Mouse (Mus musculus) liver, embryonic 15.5 days (tissue): ENCODE results near the gene Gm35315. TPM values are rescaled to one million over a fixed set of nuclear protein-coding genes. Genes with fewer than 3 reads are reported as not detected.
"Not testable (repeated sequence)": the region's sequence is repeated elsewhere in the genome, so short reads cannot be mapped to it uniquely, and the experiment has no call there.

Source experiments
- ATAC-seq: fragments of 200-750 bp; cut with Nextera tagmentation; 2 replicates; pipeline ENCODE4 v1.8.0; 2017; ENCODE audit warnings: moderate number of reproducible peaks, mild to moderate bottlenecking, moderate library complexity; ENCODE audit not compliant: insufficient read depth
- H3K27ac ChIP-seq: fragments of 300-500 bp; sonication (generic); replicated peaks from 2 replicates; pipeline ENCODE4 v1.5.1; 2015; ENCODE audit warnings: mild to moderate bottlenecking, inconsistent platforms
- H3K27me3 ChIP-seq: fragments of 300-500 bp; sonication (generic); 2 replicates; pipeline ENCODE4 v1.6.1; 2015; ENCODE audit warnings: mild to moderate bottlenecking, inconsistent platforms
- H3K36me3 ChIP-seq: fragments of 300-500 bp; sonication (generic); replicated peaks from 2 replicates; pipeline ENCODE4 v1.6.1; 2015; ENCODE audit warnings: moderate library complexity, mild to moderate bottlenecking, inconsistent platforms
- H3K4me1 ChIP-seq: fragments of 300-500 bp; sonication (generic); replicated peaks from 2 replicates; pipeline ENCODE4 v1.6.1; 2015; ENCODE audit warnings: inconsistent platforms
- H3K4me2 ChIP-seq: fragments of 300-500 bp; sonication (generic); 2 replicates; pipeline ENCODE4 v1.6.1; 2015; ENCODE audit warnings: moderate library complexity, mild to moderate bottlenecking, inconsistent platforms
- H3K4me3 ChIP-seq: fragments of 300-500 bp; sonication (generic); replicated peaks from 2 replicates; pipeline ENCODE4 v1.5.1; 2015; ENCODE audit warnings: mild to moderate bottlenecking, inconsistent platforms
- H3K9ac ChIP-seq: fragments of 300-500 bp; sonication (generic); 2 replicates; pipeline ENCODE4 v1.6.1; 2015; ENCODE audit warnings: moderate library complexity, mild to moderate bottlenecking, inconsistent platforms
- H3K9me3 ChIP-seq: fragments of 300-500 bp; sonication (generic); replicated peaks from 2 replicates; pipeline ENCODE4 v1.6.1; 2016; ENCODE audit warnings: inconsistent platforms
- WGBS: fragments of 180-500 bp; shearing (Covaris S2); methylation state at CpG from one replicate; pipeline ENCODE4 v1.1.7; 2015; ENCODE audit warnings: mixed read lengths; ENCODE audit not compliant: insufficient replicate concordance; 5-methylcytosine and 5-hydroxymethylcytosine counted together
- polyA plus RNA-seq: library from polyadenylated mRNA; unstranded; fragments of >200 nt; fragmentation: Nextera tagmentation; extraction: Ambion mirVana; gene quantifications from 2 replicates; pipeline ENCODE4 v1.2.1, GENCODE M21; 2015

Gene Gm35315
- polyA plus RNA-seq = 0.71 and 0.82 TPM in 2 replicates

DNA sequence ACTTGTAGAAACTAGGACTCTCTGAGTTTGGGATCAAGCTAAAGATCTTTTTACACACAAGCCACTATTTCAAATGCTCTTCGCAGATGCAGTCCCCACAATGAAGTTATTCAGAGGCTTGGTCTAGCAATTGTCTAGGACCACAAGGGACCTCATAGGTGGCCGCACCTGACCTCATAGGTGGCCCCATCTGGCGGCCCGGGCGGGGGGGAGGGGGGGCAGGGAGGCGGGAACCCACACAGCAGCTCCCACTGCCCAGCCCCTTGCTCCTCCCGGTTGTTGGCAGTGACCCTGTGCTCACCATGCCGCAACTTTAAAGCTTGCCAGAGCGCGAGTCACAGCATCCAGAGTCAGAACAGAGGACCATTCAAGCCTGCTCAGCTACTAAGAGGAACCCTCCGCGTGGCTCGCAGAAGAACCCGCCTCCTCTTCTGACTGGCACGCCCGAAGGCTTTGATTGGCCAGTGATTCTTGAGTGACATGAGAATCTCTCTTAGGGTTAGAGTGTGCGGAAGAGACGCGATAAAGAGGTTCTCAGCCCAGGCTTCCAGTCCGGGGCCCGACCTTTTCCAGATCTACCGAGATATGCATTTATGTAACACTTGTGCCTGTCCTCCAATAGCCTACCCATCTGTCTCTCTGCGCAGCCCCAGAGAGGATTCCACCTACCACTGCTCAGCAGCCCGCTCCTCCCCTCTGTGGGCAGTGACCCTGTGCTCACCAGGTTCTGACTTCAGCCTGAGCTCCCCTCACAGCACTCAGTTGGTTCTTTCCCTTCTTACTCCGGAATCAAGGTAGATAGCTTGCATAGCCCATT, at the start of gene Gm35315:
Gene Gm35315, minus strand, starts transcription at position 391 of the 817 bp plus-strand sequence.
- 2% methylated on average over 25 of the region's 25 CpGs for WGBS
- peak; percentile 97 for ATAC-seq
- H3K36me3 ChIP-seq = no peaks in the 10 kb centered on the region
- peaks cover 16% of the 10 kb centered on the region for H3K4me1 ChIP-seq
- H3K9me3 ChIP-seq = no peaks in the 10 kb centered on the region
- peak within 1 kb of the TSS; percentile 77 for H3K4me2 ChIP-seq
- H3K27ac ChIP-seq = peak within 1 kb of the TSS; percentile 73
- H3K4me3 ChIP-seq = peak within 1 kb of the TSS; percentile 54
- peak within 1 kb of the TSS; percentile 49 for H3K9ac ChIP-seq
- no peaks in the 10 kb centered on the region for H3K27me3 ChIP-seq

DNA sequence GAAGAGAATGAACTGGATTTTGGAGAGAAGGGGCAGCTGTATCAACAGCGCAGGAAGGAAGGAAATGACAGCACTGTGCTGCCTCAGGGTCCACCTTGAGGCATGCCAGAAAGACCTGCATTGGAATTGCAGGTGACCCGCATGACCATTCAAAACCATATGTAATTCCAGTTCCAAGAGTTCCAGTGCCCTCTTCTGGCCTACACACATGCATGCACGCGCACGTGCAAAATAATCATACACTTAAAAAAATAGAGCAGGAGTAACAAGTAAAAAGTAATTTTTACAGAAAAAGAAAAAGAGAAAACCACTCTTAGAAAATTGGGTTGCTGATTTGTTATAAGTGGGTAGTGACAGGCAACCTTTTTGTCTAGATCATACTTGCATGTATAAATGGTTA, 48.8 kb upstream of the Gm35315 start:
- 73% methylated on average over 5 of the region's 5 CpGs for WGBS
- no peak for ATAC-seq

DNA sequence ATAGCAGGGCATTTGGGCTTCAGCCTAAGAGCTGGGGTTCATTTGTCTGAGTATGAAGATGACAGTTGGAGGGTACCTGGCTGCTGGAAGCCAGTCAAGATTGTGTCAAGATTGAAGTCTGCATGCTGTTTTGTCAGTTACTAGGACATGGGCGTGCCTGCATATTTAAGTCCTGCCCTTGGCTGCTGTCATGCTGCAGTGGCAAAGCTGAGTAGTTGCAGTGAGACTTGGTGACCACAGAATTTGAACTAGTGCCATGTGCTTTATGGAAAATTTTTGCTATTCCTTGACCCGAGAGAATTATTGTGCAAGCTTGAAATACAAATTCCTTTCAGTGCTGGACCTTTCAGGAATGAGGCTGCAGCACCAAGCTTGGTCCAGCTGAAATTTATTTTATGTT, 48.1 kb upstream of the Gm35315 start:
- ATAC-seq = no peak
- H3K36me3 ChIP-seq = peaks cover 67% of the 10 kb centered on the region
- WGBS = 73% methylated on average over 2 of the region's 2 CpGs

More for the DNA sequence above, 48.8 kb upstream of the Gm35315 start:
- Histone ChIP-seq H3K4me3 (no peak overlapping the region), H3K4me2 (no peak overlapping the region), H3K27ac (no peak overlapping the region), H3K9ac (no peak overlapping the region), H3K36me3 (peaks cover 74% of the 10 kb centered on the region), H3K4me1 (peaks cover 11% of the 10 kb centered on the region; the same call in 1 of the 2 replicates), H3K9me3 (no peaks in the 10 kb centered on the region), H3K27me3 (no peaks in the 10 kb centered on the region)

DNA sequence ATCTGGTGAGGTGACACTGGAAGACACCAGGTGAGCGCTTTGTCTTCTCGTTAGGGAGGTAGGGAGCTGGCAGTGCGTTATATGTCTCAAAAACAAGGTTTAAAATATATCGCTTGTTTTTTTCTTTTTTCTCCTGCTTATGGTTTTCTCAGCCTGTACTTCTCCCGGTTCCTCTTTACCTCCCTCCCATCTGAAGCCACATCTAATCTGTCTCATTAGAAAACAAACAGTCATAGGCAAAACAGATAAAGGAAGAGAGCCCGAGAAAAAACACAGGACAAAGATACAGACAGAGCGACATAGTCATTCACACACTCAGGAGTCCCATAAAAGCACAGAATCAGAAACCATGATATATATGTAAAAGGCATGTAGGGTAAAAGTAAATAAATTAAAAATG, 46.2 kb upstream of the Gm35315 start:
- no peak overlapping the region for H3K27ac ChIP-seq
- no peak overlapping the region for H3K4me3 ChIP-seq
- no peaks in the 10 kb centered on the region for H3K9me3 ChIP-seq
- H3K27me3 ChIP-seq = no peaks in the 10 kb centered on the region
- no peak overlapping the region for H3K4me2 ChIP-seq
- no peak for ATAC-seq
- 70% methylated on average over 7 of the region's 7 CpGs for WGBS
- peaks cover 24% of the 10 kb centered on the region; the same call in 1 of the 2 replicates for H3K4me1 ChIP-seq
- H3K9ac ChIP-seq = no peak overlapping the region
- H3K36me3 ChIP-seq = peaks cover 50% of the 10 kb centered on the region

More for the DNA sequence above, 48.1 kb upstream of the Gm35315 start:
- Histone ChIP-seq H3K4me1 (peaks cover 13% of the 10 kb centered on the region; the same call in 1 of the 2 replicates), H3K9ac (no peak overlapping the region), H3K9me3 (no peaks in the 10 kb centered on the region), H3K4me2 (no peak overlapping the region), H3K4me3 (no peak overlapping the region), H3K27me3 (no peaks in the 10 kb centered on the region), H3K27ac (no peak overlapping the region)

DNA sequence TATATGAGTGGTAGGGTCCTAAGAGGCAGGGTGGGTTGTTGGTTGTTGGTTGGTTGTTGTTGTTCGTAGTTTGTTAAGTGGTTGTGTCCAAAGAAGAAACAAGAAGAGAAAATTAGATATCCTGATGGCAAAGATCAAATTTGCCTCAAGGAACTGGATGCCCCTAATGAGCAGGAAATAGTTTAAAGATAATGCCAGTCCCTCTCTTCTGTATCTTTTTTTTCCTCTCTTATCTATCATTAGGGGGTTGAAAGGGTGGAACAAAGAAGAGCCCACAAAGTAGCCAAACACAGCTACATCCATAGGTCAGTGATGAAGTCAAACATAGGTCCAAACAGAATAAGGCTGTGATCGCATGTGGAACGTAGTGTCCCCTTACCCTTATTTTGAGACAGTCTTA, 45.1 kb upstream of the Gm35315 start:
- Histone ChIP-seq H3K9me3 (no peaks in the 10 kb centered on the region), H3K27me3 (no peaks in the 10 kb centered on the region), H3K36me3 (peaks cover 40% of the 10 kb centered on the region), H3K9ac (no peak overlapping the region), H3K4me2 (no peak overlapping the region), H3K4me1 (peaks cover 30% of the 10 kb centered on the region; the same call in 1 of the 2 replicates), H3K27ac (no peak overlapping the region), H3K4me3 (no peak overlapping the region)
- WGBS = 85% methylated on average over 3 of the region's 3 CpGs
- no peak for ATAC-seq

DNA sequence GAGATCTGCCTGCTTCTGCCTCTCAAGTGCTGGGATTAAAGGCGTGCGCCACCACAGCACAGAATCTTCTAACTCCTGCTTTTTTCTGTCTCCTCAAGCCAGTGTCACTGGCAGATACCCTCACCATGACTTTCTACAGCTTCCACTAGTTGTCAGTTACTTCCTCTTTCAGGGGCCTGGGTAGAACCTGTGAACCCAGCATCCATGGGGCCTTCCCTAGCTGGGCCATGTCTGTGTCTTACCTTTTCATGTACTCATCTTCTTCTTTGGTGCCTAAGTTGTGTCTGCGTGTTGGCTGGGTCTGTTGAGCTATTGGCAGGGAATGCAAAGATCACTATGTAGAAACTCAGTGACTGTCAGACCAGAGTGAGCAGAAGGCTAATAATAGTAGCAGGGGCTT, 43.6 kb upstream of the Gm35315 start:
- Histone ChIP-seq H3K4me2 (no peak overlapping the region), H3K27me3 (no peaks in the 10 kb centered on the region), H3K27ac (no peak overlapping the region), H3K4me1 (peaks cover 30% of the 10 kb centered on the region; the same call in 1 of the 2 replicates), H3K9ac (no peak overlapping the region), H3K9me3 (no peaks in the 10 kb centered on the region), H3K4me3 (no peak overlapping the region), H3K36me3 (peaks cover 30% of the 10 kb centered on the region)
- no peak for ATAC-seq
- WGBS = 88% methylated on average over 3 of the region's 3 CpGs

DNA sequence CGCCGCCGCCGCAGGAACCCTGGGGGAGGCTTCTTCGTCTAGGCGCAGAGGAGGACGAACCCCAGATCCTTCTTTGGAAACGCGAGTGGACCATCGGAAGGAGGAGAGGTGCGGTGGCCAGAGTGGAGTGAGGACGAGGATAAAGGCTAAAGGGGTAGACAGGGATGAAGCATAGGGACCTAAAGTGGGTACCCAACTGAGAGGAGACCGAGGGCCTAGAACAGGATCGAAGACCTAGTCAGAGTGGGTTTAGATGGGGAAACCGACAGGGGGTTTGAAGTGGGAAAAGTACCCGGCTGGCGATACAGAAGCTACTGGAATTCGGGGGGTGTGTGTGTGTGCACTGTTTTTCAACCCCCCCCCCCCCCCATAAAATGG, 41.9 kb upstream of the Gm35315 start:
- no peak for ATAC-seq
- Histone ChIP-seq H3K27me3 (no peaks in the 10 kb centered on the region), H3K4me1 (peaks cover 30% of the 10 kb centered on the region; the same call in 1 of the 2 replicates), H3K4me2 (peak overlapping the region; percentile 80), H3K36me3 (peaks cover 21% of the 10 kb centered on the region), H3K9ac (peak overlapping the region; percentile 87), H3K4me3 (peak overlapping the region; percentile 84), H3K9me3 (no peaks in the 10 kb centered on the region), H3K27ac (peak overlapping the region; percentile 92)
- 3% methylated on average over 18 of the region's 18 CpGs for WGBS

DNA sequence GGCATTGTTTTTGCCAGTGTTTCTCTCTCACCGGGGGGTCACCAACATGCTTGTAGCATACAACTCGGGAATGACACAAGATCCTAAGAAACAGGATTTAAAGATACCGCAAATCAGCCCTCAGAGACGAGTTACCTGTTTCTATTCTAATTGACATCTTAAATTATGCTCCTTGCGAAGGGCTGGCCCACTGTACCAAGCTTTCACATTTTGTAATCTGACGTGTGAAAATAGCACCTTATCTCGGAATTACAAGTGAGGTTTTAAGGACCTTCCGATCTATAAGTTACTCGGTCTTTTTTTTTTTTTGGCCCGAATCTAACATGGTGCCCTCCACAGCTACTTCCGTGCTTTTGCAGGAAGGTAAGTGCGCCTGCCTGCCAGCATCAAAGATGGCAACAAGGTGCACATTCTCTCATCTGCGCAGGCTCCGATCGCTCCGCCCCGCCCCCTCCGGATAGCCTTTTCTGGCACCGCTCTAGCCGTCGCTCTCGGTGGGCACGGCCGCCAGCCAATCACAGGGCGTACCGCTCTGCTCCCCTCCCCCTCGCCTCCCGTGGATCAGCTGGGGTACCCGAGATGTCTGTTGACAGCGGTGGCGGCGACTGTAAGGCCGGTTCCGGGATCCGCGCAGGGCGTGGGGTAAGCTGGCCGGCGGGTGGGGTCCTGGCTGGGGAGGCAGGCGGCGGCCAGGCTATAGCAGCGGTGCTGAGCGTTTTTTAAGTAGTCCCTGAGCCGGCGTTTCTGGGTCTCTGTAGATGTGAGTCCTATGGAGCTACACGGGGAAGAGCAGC, 41.3 kb upstream of the Gm35315 start, which contains the start of gene Chfr:
Gene Chfr, plus strand, starts transcription at position 550 of the 794 bp plus-strand sequence.
- peak; percentile 100 for ATAC-seq
- H3K27ac ChIP-seq = peak within 1 kb of the TSS; percentile 92
- peaks cover 30% of the 10 kb centered on the region; the same call in 1 of the 2 replicates for H3K4me1 ChIP-seq
- peak within 1 kb of the TSS; percentile 87 for H3K9ac ChIP-seq
- 3% methylated on average over 46 of the region's 46 CpGs for WGBS
- peak within 1 kb of the TSS; percentile 80 for H3K4me2 ChIP-seq
- H3K9me3 ChIP-seq = no peaks in the 10 kb centered on the region
- H3K36me3 ChIP-seq = peaks cover 20% of the 10 kb centered on the region
- no peaks in the 10 kb centered on the region for H3K27me3 ChIP-seq
- peak within 1 kb of the TSS; percentile 84 for H3K4me3 ChIP-seq

DNA sequence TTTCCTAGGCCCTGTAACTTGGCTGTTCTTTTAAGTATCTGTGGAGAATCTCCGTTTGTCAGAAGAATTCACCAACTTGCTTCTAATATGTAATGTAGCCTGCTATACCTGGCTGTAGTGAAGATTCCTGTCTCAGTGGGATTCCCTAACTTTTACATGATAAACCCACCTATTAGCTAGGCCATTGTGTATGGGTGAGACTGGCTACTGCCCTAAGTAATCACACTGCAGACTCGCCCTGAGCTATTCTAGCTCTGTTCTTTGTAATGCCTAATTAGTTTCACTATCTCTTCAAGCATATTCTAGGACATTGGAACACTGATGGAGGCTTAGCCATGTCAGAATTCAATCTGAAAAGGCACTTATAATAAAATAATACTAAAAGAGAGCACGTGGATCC, 28.2 kb upstream of the Gm35315 start:
- H3K9ac ChIP-seq, ATAC-seq, H3K27me3 ChIP-seq, H3K4me3 ChIP-seq, H3K4me1 ChIP-seq, H3K27ac ChIP-seq, H3K9me3 ChIP-seq, H3K4me2 ChIP-seq: not testable (repeated sequence)
- WGBS = 69% methylated on average over 3 of the region's 3 CpGs
- H3K36me3 ChIP-seq = peaks cover 12% of the 10 kb centered on the region

DNA sequence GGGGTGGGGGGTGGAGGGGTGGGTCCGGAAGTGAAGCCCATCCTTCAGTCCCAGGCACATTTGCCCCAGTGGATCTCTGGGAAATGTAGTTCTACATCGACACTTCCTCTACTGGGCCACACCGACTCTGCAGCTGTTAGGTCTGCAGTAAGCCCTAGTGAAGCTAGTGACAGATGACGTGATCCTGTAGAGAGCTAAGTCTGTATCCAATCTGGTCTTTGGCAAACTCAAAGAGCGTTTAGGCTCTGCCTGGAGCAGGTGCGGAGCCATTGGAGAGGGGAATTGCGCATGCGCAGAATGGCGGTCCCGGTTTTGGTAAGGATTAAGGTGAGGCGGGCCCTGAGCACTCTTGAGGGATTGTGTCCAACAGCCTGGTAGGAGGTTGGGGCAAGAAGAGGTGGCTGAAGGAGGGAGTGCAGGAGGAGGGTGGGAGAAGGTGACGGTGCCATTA, 15.8 kb upstream of the Gm35315 start, which contains the start of gene Zfp605:
Gene Zfp605, plus strand, starts transcription at position 102 of the 451 bp plus-strand sequence.
- Histone ChIP-seq H3K36me3 (peaks cover 23% of the 10 kb centered on the region), H3K4me1 (peaks cover 29% of the 10 kb centered on the region), H3K4me3 (peak within 1 kb of the TSS; percentile 67), H3K27ac (peak within 1 kb of the TSS; percentile 95), H3K4me2 (peak within 1 kb of the TSS; percentile 81), H3K27me3 (no peaks in the 10 kb centered on the region), H3K9me3 (no peaks in the 10 kb centered on the region), H3K9ac (peak within 1 kb of the TSS; percentile 60)
- 0% methylated on average over 12 of the region's 12 CpGs for WGBS
- peak; percentile 20 for ATAC-seq

DNA sequence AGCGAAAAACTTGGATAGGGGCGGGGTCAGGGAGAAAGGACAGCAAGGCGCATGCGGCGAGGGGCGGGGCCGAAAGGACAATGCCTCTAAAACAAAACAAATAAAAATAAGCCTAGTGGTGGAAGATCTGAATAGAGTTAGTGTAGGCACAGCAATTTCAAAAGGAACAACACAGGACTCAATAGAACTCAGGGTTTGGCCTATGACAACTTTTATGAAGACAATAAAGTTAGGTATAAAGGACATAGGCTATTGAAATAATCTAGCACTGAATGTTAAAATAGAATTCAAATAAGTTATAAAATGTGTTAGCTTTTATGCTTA, 14.0 kb upstream of the Gm35315 start:
- Histone ChIP-seq H3K27ac (peak overlapping the region; percentile 95), H3K27me3 (no peaks in the 10 kb centered on the region), H3K9ac (no peak overlapping the region), H3K4me2 (peak overlapping the region; percentile 97), H3K4me3 (peak overlapping the region; percentile 86), H3K4me1 (peaks cover 29% of the 10 kb centered on the region), H3K36me3 (peaks cover 33% of the 10 kb centered on the region), H3K9me3 (no peaks in the 10 kb centered on the region)
- 0% methylated on average over 7 of the region's 7 CpGs for WGBS
- no peak for ATAC-seq
